12 mouse cellular contexts compared by ENCODE assay signal in genomic region chr14:20786020-20786419, GRCm38 (mm10). TPM values are rescaled to one million over a fixed set of nuclear protein-coding genes. Genes with fewer than 3 reads are reported as not detected.
DNase-seq lines count a peak whose midpoint lies in the region; ATAC-seq and TF ChIP-seq lines count a peak whose summit lies in the region.
"Had no signal": no experiment of that assay in that cellular context is flagged by ENCODE, and none has a peak within 500 bp of the region (broad histone marks: within the 10 kb centered on the region; RNA-seq: fewer than 3 reads in every experiment).

No protein-coding gene starts in this region.

- H3K27ac ChIP-seq in heart, embryonic 13.5 days (replicated peaks) = peak overlapping the region; percentile 81
- no peak overlapping the region for H3K27ac ChIP-seq in midbrain, embryonic 13.5 days
- no peak overlapping the region for H3K27ac ChIP-seq in midbrain, postnatal 0 days (ENCODE audit: low read depth, low read length)
- peak overlapping the region; percentile 38 for H3K27ac ChIP-seq in liver, embryonic 15.5 days (replicated peaks)
- H3K27ac ChIP-seq: forebrain, embryonic 12.5 days; limb, embryonic 12.5 days; midbrain, embryonic 12.5 days had no signal

- peaks cover 98% of the 10 kb centered on the region for H3K36me3 ChIP-seq in heart, embryonic 13.5 days
- H3K36me3 ChIP-seq in midbrain, embryonic 13.5 days = peaks cover 92% of the 10 kb centered on the region
- H3K36me3 ChIP-seq in midbrain, postnatal 0 days (ENCODE audit: insufficient read depth, low read length) = peaks cover 48% of the 10 kb centered on the region
- H3K36me3 ChIP-seq in liver, embryonic 15.5 days (replicated peaks) = peaks cover 22% of the 10 kb centered on the region; the same call in 1 of the 2 replicates

- peaks cover 73% of the 10 kb centered on the region for H3K4me1 ChIP-seq in heart, embryonic 13.5 days
- peaks cover 29% of the 10 kb centered on the region for H3K4me1 ChIP-seq in midbrain, embryonic 13.5 days (replicated peaks)
- H3K4me1 ChIP-seq in midbrain, postnatal 0 days (ENCODE audit: insufficient read depth, low read length) = no peaks in the 10 kb centered on the region
- peaks cover 28% of the 10 kb centered on the region for H3K4me1 ChIP-seq in liver, embryonic 15.5 days (replicated peaks)

- intact Hi-C loops in gastrocnemius, postnatal 36 days (cut with DNase I) = no loop called here

- H3K4me3 ChIP-seq in heart, embryonic 13.5 days = no peak overlapping the region
- no peak overlapping the region for H3K4me3 ChIP-seq in midbrain, embryonic 13.5 days (replicated peaks)
- no peak overlapping the region for H3K4me3 ChIP-seq in midbrain, postnatal 0 days (ENCODE audit: low read depth, low read length)
- no peak overlapping the region for H3K4me3 ChIP-seq in liver, embryonic 15.5 days (replicated peaks)
- H3K4me3 ChIP-seq: forebrain, embryonic 12.5 days; limb, embryonic 12.5 days; midbrain, embryonic 12.5 days had no signal

- 75% methylated on average over 5 of the region's 5 CpGs for WGBS in heart, embryonic 13.5 days
- WGBS in midbrain, embryonic 13.5 days = 92% methylated on average over 5 of the region's 5 CpGs
- 88% methylated on average over 5 of the region's 5 CpGs for WGBS in midbrain, postnatal 0 days
- 53% methylated on average over 5 of the region's 5 CpGs for WGBS in liver, embryonic 15.5 days (ENCODE audit: insufficient replicate concordance)

- peak overlapping the region; percentile 56; the same call in 1 of the 2 replicates for H3K4me2 ChIP-seq in heart, embryonic 13.5 days
- H3K4me2 ChIP-seq in midbrain, embryonic 13.5 days (replicated peaks) = no peak overlapping the region
- H3K4me2 ChIP-seq in midbrain, postnatal 0 days (ENCODE audit: low read depth, low read length, poor library complexity, severe bottlenecking) = no peak overlapping the region
- H3K4me2 ChIP-seq in liver, embryonic 15.5 days = no peak overlapping the region
- H3K4me2 ChIP-seq: forebrain, embryonic 12.5 days; limb, embryonic 12.5 days; midbrain, embryonic 12.5 days had no signal

- ATAC-seq in heart, embryonic 13.5 days (ENCODE audit: extremely low read depth, insufficient number of reproducible peaks, low FRiP score, low TSS enrichment) = no peak
- ATAC-seq in midbrain, embryonic 13.5 days = no peak
- ATAC-seq in midbrain, postnatal 0 days (ENCODE audit: low FRiP score) = no peak
- ATAC-seq in liver, embryonic 15.5 days (ENCODE audit: insufficient read depth) = no peak

- no peaks in the 10 kb centered on the region for H3K27me3 ChIP-seq in heart, embryonic 13.5 days (replicated peaks)
- H3K27me3 ChIP-seq in midbrain, embryonic 13.5 days = no peaks in the 10 kb centered on the region
- H3K27me3 ChIP-seq in midbrain, postnatal 0 days (ENCODE audit: insufficient read depth, low read length) = no peaks in the 10 kb centered on the region
- no peaks in the 10 kb centered on the region for H3K27me3 ChIP-seq in liver, embryonic 15.5 days
- H3K27me3 ChIP-seq: forebrain, embryonic 12.5 days; limb, embryonic 12.5 days; midbrain, embryonic 12.5 days had no signal

- no peak for TF ChIP-seq CTCF in midbrain, postnatal 0 days (IDR thresholded peaks at IDR 0.05)

- no peaks in the 10 kb centered on the region for H3K9me3 ChIP-seq in heart, embryonic 13.5 days
- H3K9me3 ChIP-seq in midbrain, embryonic 13.5 days = no peaks in the 10 kb centered on the region
- no peaks in the 10 kb centered on the region for H3K9me3 ChIP-seq in midbrain, postnatal 0 days (ENCODE audit: low read length)
- no peaks in the 10 kb centered on the region for H3K9me3 ChIP-seq in liver, embryonic 15.5 days (replicated peaks)
- H3K9me3 ChIP-seq: forebrain, embryonic 12.5 days; limb, embryonic 12.5 days; midbrain, embryonic 12.5 days had no signal

- DNase-seq in heart, adult 9 months (ENCODE audit: low spot score in 2 of 2) = no peak
- no peak for DNase-seq in midbrain, postnatal 0 days (ENCODE audit: low spot score)
- DNase-seq in thymus, postnatal 25 days = peak; percentile 46
- no peak for DNase-seq in retina, embryonic 14.5 days (ENCODE audit: low spot score)
- DNase-seq in gastrocnemius, postnatal 36 days = no peak
- DNase-seq: embryo, embryonic 11 days had no signal

- H3K9ac ChIP-seq in heart, embryonic 13.5 days = peak overlapping the region; percentile 58
- 0 out of 2 replicates have a peak overlapping the region, but pooled peaks have one; percentile 16 for H3K9ac ChIP-seq in midbrain, embryonic 13.5 days (replicated peaks)
- H3K9ac ChIP-seq in midbrain, postnatal 0 days (replicated peaks; ENCODE audit: low read length, poor library complexity, severe bottlenecking) = no peak overlapping the region
- H3K9ac ChIP-seq in liver, embryonic 15.5 days = no peak overlapping the region; the same call in 1 of the 2 replicates
- H3K9ac ChIP-seq: midbrain, embryonic 12.5 days had no signal

RNA-seq across cellular contexts. Expression of gene Camk2g, which starts 7.9 kb away (rescaled TPM):
- 55.0 and 60.2 TPM in 2 replicates for polyA plus RNA-seq in heart, embryonic 13.5 days (2015; fragmentation: Nextera tagmentation; extraction: Ambion mirVana)
- polyA plus RNA-seq in midbrain, embryonic 13.5 days (2015; fragmentation: Nextera tagmentation; extraction: Ambion mirVana) = 84.2 and 86.8 TPM in 2 replicates
- total RNA-seq in midbrain, postnatal 0 days (2014; rRNA removed) = 239 and 267 TPM in 2 replicates
- 261 and 284 TPM in 2 replicates for polyA plus RNA-seq in midbrain, postnatal 0 days (2015; fragmentation: Nextera tagmentation; extraction: Ambion mirVana)
- 5.6 and 5.7 TPM in 2 replicates for polyA plus RNA-seq in liver, embryonic 15.5 days (2015; fragmentation: Nextera tagmentation; extraction: Ambion mirVana)
- 100 to 1,000 TPM; 170 to 172 TPM for total RNA-seq in gastrocnemius, postnatal 36 days (2021)

RNA-seq across cellular contexts. Expression of gene Plau, which starts 50.4 kb away (rescaled TPM):
- polyA plus RNA-seq in heart, embryonic 13.5 days (2015; fragmentation: Nextera tagmentation; extraction: Ambion mirVana) = 1.4 and 2.3 TPM in 2 replicates
- 0.19 and 0.34 TPM in 2 replicates for polyA plus RNA-seq in midbrain, embryonic 13.5 days (2015; fragmentation: Nextera tagmentation; extraction: Ambion mirVana)
- total RNA-seq in midbrain, postnatal 0 days (2014; rRNA removed) = 0.93 and 2.1 TPM in 2 replicates
- polyA plus RNA-seq in midbrain, postnatal 0 days (2015; fragmentation: Nextera tagmentation; extraction: Ambion mirVana) = 0.27 and 0.44 TPM in 2 replicates
- 0.54 and 0.76 TPM in 2 replicates for polyA plus RNA-seq in liver, embryonic 15.5 days (2015; fragmentation: Nextera tagmentation; extraction: Ambion mirVana)
- 10 to 100 TPM; 23.9 to 25.3 TPM for total RNA-seq in gastrocnemius, postnatal 36 days (2021)

RNA-seq across cellular contexts. Expression of gene Ndst2, which starts 51.7 kb away (rescaled TPM):
- 13.8 and 14.9 TPM in 2 replicates for polyA plus RNA-seq in heart, embryonic 13.5 days (2015; fragmentation: Nextera tagmentation; extraction: Ambion mirVana)
- polyA plus RNA-seq in midbrain, embryonic 13.5 days (2015; fragmentation: Nextera tagmentation; extraction: Ambion mirVana) = 16.8 and 19.7 TPM in 2 replicates
- total RNA-seq in midbrain, postnatal 0 days (2014; rRNA removed) = 20.5 and 23.2 TPM in 2 replicates
- 14.0 and 14.1 TPM in 2 replicates for polyA plus RNA-seq in midbrain, postnatal 0 days (2015; fragmentation: Nextera tagmentation; extraction: Ambion mirVana)
- polyA plus RNA-seq in liver, embryonic 15.5 days (2015; fragmentation: Nextera tagmentation; extraction: Ambion mirVana) = 16.3 and 17.5 TPM in 2 replicates
- total RNA-seq in gastrocnemius, postnatal 36 days (2021) = 1 to 10 TPM; 4.9 to 7.3 TPM

Comparison
In these comparisons a context has a peak if more than half of its experiments do, and no peak if none do; other contexts are left out.
1. H3K9ac ChIP-seq: peak in heart, embryonic 13.5 days (single experiment) and midbrain, embryonic 13.5 days (single experiment); none in midbrain, postnatal 0 days (single experiment) and liver, embryonic 15.5 days (single experiment).
2. H3K27ac ChIP-seq: peak in heart, embryonic 13.5 days (single experiment) and liver, embryonic 15.5 days (single experiment); none in midbrain, embryonic 13.5 days (single experiment) and midbrain, postnatal 0 days (single experiment).